Mouse (Mus musculus): ENCODE results near the gene Ppp1r1c. TPM values are rescaled to one million over a fixed set of nuclear protein-coding genes. Genes with fewer than 3 reads are reported as not detected.

The Ppp1r1c gene
- polyA plus RNA-seq, 1 experiment from 2014 or later: not detected

- 78% methylated on average over 3 of the region's 3 CpGs for WGBS
Observed at GRCm38 (mm10) chr2:79765032-79765431, 57.5 kb downstream of the Ppp1r1c start.

DNA sequence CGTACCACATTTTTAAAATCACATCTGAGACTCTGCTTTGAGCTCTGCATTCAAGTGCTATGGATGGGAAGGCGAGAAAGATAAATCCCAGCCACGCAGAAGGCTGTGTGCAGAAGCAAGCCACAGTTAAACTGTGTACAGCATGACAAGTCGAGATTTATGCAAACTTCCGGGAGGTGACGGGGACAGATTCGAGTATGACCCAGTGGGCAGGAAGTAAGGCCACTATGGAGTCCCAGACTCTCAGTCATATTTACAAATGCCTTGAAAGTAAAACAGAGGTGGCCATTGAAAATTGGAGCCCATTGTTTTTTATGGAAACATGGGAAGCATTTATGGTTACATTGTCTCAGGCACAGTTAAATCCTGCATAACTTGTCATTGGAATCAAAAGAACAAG, 58.1 kb downstream of the Ppp1r1c start:
- no peak overlapping the region for H3K9ac ChIP-seq (ENCODE audit: low read length)
- no peak overlapping the region for H3K4me2 ChIP-seq (ENCODE audit: low read length)
- H3K36me3 ChIP-seq (ENCODE audit: control insufficient read depth, insufficient read depth, low read length): no peaks in the 10 kb centered on the region
- ATAC-seq (replicated peaks; ENCODE audit: low FRiP score, low TSS enrichment, low read depth): no peak
- no peak overlapping the region for H3K27ac ChIP-seq (ENCODE audit: low read depth)
- H3K9me3 ChIP-seq (ENCODE audit: control insufficient read depth, low read length): no peaks in the 10 kb centered on the region
- H3K4me3 ChIP-seq (ENCODE audit: low read depth, low read length): no peak overlapping the region
- DNase-seq (ENCODE audit: low spot score): no peak
- WGBS: 63% methylated on average over 7 of the region's 7 CpGs
- peaks cover 5% of the 10 kb centered on the region for H3K4me1 ChIP-seq (replicated peaks; ENCODE audit: control insufficient read depth, insufficient read depth, low read length)
- H3K27me3 ChIP-seq (replicated peaks; ENCODE audit: control insufficient read depth, insufficient read depth, low read length): no peaks in the 10 kb centered on the region

More at GRCm38 (mm10) chr2:79765032-79765431, 57.5 kb downstream of the Ppp1r1c start:
- DNase-seq (ENCODE audit: low spot score) (no peak), ATAC-seq (replicated peaks; ENCODE audit: low FRiP score, low TSS enrichment, low read depth) (no peak)
- Histone ChIP-seq H3K4me1 (replicated peaks; ENCODE audit: control insufficient read depth, insufficient read depth, low read length) (peaks cover 5% of the 10 kb centered on the region), H3K4me3 (ENCODE audit: low read depth, low read length) (no peak overlapping the region), H3K9me3 (ENCODE audit: control insufficient read depth, low read length) (no peaks in the 10 kb centered on the region), H3K27ac (ENCODE audit: low read depth) (no peak overlapping the region), H3K27me3 (replicated peaks; ENCODE audit: control insufficient read depth, insufficient read depth, low read length) (no peaks in the 10 kb centered on the region), H3K4me2 (ENCODE audit: low read length) (no peak overlapping the region), H3K9ac (ENCODE audit: low read length) (no peak overlapping the region), H3K36me3 (ENCODE audit: control insufficient read depth, insufficient read depth, low read length) (no peaks in the 10 kb centered on the region)

GRCm38 (mm10) chr2:79768625-79769024, 61.0 kb downstream of the Ppp1r1c start:
- DNase-seq (ENCODE audit: low spot score) (no peak), ATAC-seq (replicated peaks; ENCODE audit: low FRiP score, low TSS enrichment, low read depth) (no peak)
- Histone ChIP-seq H3K4me3 (ENCODE audit: low read depth, low read length) (no peak overlapping the region), H3K27me3 (replicated peaks; ENCODE audit: control insufficient read depth, insufficient read depth, low read length) (no peaks in the 10 kb centered on the region), H3K9ac (ENCODE audit: low read length) (no peak overlapping the region), H3K27ac (ENCODE audit: low read depth) (0 out of 2 replicates have a peak overlapping the region, but pooled peaks have one; percentile 14), H3K4me2 (ENCODE audit: low read length) (no peak overlapping the region), H3K9me3 (ENCODE audit: control insufficient read depth, low read length) (no peaks in the 10 kb centered on the region), H3K4me1 (replicated peaks; ENCODE audit: control insufficient read depth, insufficient read depth, low read length) (peaks cover 5% of the 10 kb centered on the region), H3K36me3 (ENCODE audit: control insufficient read depth, insufficient read depth, low read length) (no peaks in the 10 kb centered on the region)
- WGBS: 57% methylated on average over 2 of the region's 2 CpGs

DNA sequence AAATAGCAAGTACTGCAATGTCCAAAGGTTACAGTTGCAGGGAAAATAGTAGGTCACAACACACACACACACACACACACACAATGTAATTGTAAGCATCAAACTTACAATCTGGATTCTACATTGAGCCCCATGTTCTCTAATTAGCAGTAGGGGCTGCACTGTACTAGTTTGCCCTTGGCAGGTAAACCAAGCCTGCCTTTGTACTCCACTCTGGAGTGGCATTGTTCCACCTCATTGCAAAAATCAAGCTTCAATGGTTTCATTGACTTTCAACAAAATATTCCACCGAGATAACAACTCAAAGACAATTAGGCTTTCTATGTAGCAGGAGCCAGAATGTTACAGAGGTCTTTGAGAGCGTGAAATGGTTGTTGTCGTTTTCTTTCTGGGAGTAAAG, 62.7 kb downstream of the Ppp1r1c start:
- WGBS: 79% methylated on average over 3 of the region's 3 CpGs
- H3K4me2 ChIP-seq (ENCODE audit: low read length): no peak overlapping the region
- no peak overlapping the region for H3K4me3 ChIP-seq (ENCODE audit: low read depth, low read length)
- H3K4me1 ChIP-seq (replicated peaks; ENCODE audit: control insufficient read depth, insufficient read depth, low read length): peaks cover 5% of the 10 kb centered on the region
- no peak for DNase-seq (ENCODE audit: low spot score)
- no peaks in the 10 kb centered on the region for H3K9me3 ChIP-seq (ENCODE audit: control insufficient read depth, low read length)
- no peak for ATAC-seq (replicated peaks; ENCODE audit: low FRiP score, low TSS enrichment, low read depth)
- no peaks in the 10 kb centered on the region for H3K27me3 ChIP-seq (replicated peaks; ENCODE audit: control insufficient read depth, insufficient read depth, low read length)
- H3K36me3 ChIP-seq (ENCODE audit: control insufficient read depth, insufficient read depth, low read length): no peaks in the 10 kb centered on the region
- no peak overlapping the region for H3K9ac ChIP-seq (ENCODE audit: low read length)
- H3K27ac ChIP-seq (ENCODE audit: low read depth): no peak overlapping the region

DNA sequence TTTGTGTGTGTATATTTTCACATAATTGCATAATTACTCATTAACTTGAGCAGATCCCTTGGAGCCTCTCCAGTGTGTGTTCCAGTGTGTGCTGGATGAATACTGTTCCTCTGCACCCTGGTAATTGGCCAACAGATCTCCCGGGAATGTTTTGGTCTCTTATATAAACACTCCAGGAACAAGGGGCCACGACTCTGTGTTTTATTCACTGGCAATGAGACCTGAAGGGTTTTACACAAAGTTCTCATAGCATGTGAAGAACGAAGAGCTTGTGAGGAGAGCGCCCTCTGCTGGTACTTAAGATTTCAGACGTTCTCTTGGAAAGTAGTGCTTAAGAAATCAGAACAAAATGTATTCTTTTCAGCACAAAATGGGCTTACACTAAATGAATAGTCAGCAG, 66.8 kb downstream of the Ppp1r1c start:
- H3K27ac ChIP-seq (ENCODE audit: low read depth): no peak overlapping the region
- DNase-seq (ENCODE audit: low spot score): peak; percentile 68
- peak; percentile 50; the same call in 1 of the 2 replicates for ATAC-seq (replicated peaks; ENCODE audit: low FRiP score, low TSS enrichment, low read depth)
- peaks cover 5% of the 10 kb centered on the region; the same call in 1 of the 2 replicates for H3K4me1 ChIP-seq (replicated peaks; ENCODE audit: control insufficient read depth, insufficient read depth, low read length)
- no peaks in the 10 kb centered on the region for H3K9me3 ChIP-seq (ENCODE audit: control insufficient read depth, low read length)
- H3K4me3 ChIP-seq (ENCODE audit: low read depth, low read length): no peak overlapping the region
- WGBS: under 1% methylated on average over 5 of the region's 5 CpGs
- H3K9ac ChIP-seq (ENCODE audit: low read length): no peak overlapping the region
- H3K36me3 ChIP-seq (ENCODE audit: control insufficient read depth, insufficient read depth, low read length): no peaks in the 10 kb centered on the region
- no peaks in the 10 kb centered on the region for H3K27me3 ChIP-seq (replicated peaks; ENCODE audit: control insufficient read depth, insufficient read depth, low read length)
- H3K4me2 ChIP-seq (ENCODE audit: low read length): no peak overlapping the region

GRCm38 (mm10) chr2:79777801-79778200, 70.2 kb downstream of the Ppp1r1c start:
- no peaks in the 10 kb centered on the region for H3K27me3 ChIP-seq (replicated peaks; ENCODE audit: control insufficient read depth, insufficient read depth, low read length)
- no peak overlapping the region for H3K27ac ChIP-seq (ENCODE audit: low read depth)
- H3K4me3 ChIP-seq (ENCODE audit: low read depth, low read length): no peak overlapping the region
- H3K9ac ChIP-seq (ENCODE audit: low read length): no peak overlapping the region
- DNase-seq (ENCODE audit: low spot score) (no peak), ATAC-seq (replicated peaks; ENCODE audit: low FRiP score, low TSS enrichment, low read depth) (no peak)
- WGBS: 75% methylated on average over 2 of the region's 2 CpGs
- H3K4me2 ChIP-seq (ENCODE audit: low read length): no peak overlapping the region
- H3K4me1 ChIP-seq (replicated peaks; ENCODE audit: control insufficient read depth, insufficient read depth, low read length): 0 out of 2 replicates have a peak, but pooled peaks cover 5% of the 10 kb centered on the region
- H3K36me3 ChIP-seq (ENCODE audit: control insufficient read depth, insufficient read depth, low read length): no peaks in the 10 kb centered on the region
- H3K9me3 ChIP-seq (ENCODE audit: control insufficient read depth, low read length): no peaks in the 10 kb centered on the region

DNA sequence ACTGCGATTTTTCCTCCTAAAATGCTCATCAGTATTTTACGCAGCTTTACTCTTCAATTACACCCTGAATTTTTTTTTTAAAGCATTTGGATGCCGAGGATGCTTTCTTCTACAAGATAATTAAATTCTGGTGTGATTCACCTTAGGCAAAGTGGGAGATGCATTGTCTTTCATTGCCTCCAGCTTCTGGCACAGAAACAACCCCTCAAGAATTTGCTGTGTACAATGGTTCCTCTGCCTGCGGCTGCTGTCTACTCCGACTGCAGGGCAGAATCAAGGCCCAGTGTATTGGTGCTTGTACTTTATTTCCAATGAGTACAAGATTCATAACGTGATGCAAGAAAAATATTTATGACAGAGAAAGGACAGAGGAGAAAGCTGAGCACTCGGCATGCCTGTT, 73.2 kb downstream of the Ppp1r1c start:
- DNase-seq (ENCODE audit: low spot score) (no peak), ATAC-seq (replicated peaks; ENCODE audit: low FRiP score, low TSS enrichment, low read depth) (no peak)
- Histone ChIP-seq H3K9ac (ENCODE audit: low read length) (no peak overlapping the region), H3K9me3 (ENCODE audit: control insufficient read depth, low read length) (no peaks in the 10 kb centered on the region), H3K27ac (ENCODE audit: low read depth) (no peak overlapping the region), H3K36me3 (ENCODE audit: control insufficient read depth, insufficient read depth, low read length) (no peaks in the 10 kb centered on the region), H3K4me1 (replicated peaks; ENCODE audit: control insufficient read depth, insufficient read depth, low read length) (peaks cover 6% of the 10 kb centered on the region), H3K4me2 (ENCODE audit: low read length) (no peak overlapping the region), H3K4me3 (ENCODE audit: low read depth, low read length) (no peak overlapping the region), H3K27me3 (replicated peaks; ENCODE audit: control insufficient read depth, insufficient read depth, low read length) (no peaks in the 10 kb centered on the region)
- WGBS: 39% methylated on average over 7 of the region's 7 CpGs

DNA sequence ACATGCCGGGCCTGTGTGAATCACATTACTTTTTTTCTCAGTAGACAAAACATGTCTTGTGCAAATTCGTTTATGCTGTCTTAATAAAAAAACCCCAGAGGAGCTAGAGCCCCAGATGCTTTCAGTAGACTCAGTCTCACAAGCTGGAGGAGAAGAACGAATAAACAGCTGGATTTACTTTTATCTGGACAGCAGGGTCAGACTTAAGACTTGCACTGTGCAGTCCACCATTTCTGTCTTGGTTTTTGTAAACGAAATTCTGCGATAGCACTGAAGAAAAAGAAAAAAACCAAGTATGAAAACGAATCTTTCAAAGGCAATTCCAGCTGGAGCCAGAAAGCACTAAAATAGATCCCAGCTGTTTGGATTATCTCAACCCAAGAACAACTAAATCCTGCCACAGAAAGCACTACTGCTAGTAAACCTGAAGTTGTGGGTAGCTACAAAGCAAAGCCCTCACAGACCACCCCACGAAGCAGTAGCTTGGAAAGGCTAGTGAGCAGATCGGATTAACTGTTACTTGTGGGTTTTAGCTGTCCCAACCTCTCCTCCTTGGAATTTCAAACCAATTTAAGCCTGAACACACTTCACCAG, 78.1 kb downstream of the Ppp1r1c start:
- Histone ChIP-seq H3K9ac (ENCODE audit: low read length) (no peak overlapping the region), H3K27ac (ENCODE audit: low read depth) (peak overlapping the region; percentile 85), H3K9me3 (ENCODE audit: control insufficient read depth, low read length) (no peaks in the 10 kb centered on the region), H3K27me3 (replicated peaks; ENCODE audit: control insufficient read depth, insufficient read depth, low read length) (no peaks in the 10 kb centered on the region), H3K4me2 (ENCODE audit: low read length) (no peak overlapping the region), H3K4me1 (replicated peaks; ENCODE audit: control insufficient read depth, insufficient read depth, low read length) (peaks cover 20% of the 10 kb centered on the region), H3K36me3 (ENCODE audit: control insufficient read depth, insufficient read depth, low read length) (no peaks in the 10 kb centered on the region), H3K4me3 (ENCODE audit: low read depth, low read length) (no peak overlapping the region)
- DNase-seq (ENCODE audit: low spot score): peak; percentile 55
- ATAC-seq (replicated peaks; ENCODE audit: low FRiP score, low TSS enrichment, low read depth): peak; percentile 53; the same call in 1 of the 2 replicates
- WGBS: 24% methylated on average over 8 of the region's 8 CpGs

DNA sequence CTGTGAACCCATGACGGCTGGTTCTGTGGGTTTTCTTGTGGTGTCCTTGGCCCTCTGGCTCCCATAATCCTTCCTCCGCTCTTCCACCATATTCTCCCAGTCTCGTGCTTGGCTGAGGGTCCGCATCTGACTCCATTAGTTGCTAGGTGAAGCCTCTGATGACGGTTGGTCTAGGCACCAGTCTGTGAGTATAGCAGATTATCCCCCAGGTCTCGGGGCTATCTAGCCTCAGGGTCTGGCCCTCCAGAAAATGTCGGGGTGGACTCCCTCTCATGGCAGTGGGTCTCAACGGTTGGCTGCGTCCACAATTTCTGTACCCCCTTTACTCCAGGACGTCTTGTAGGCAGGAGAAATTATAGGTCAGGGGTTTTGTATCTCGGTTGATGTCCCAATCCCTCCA, 78.9 kb downstream of the Ppp1r1c start:
- Histone ChIP-seq H3K27ac (ENCODE audit: low read depth) (peak overlapping the region; percentile 85), H3K4me2 (ENCODE audit: low read length) (no peak overlapping the region; the same call in 1 of the 2 replicates), H3K4me1 (replicated peaks; ENCODE audit: control insufficient read depth, insufficient read depth, low read length) (peaks cover 20% of the 10 kb centered on the region), H3K9ac (ENCODE audit: low read length) (no peak overlapping the region), H3K9me3 (ENCODE audit: control insufficient read depth, low read length) (no peaks in the 10 kb centered on the region), H3K36me3 (ENCODE audit: control insufficient read depth, insufficient read depth, low read length) (no peaks in the 10 kb centered on the region), H3K4me3 (ENCODE audit: low read depth, low read length) (no peak overlapping the region), H3K27me3 (replicated peaks; ENCODE audit: control insufficient read depth, insufficient read depth, low read length) (no peaks in the 10 kb centered on the region)
- DNase-seq (ENCODE audit: low spot score) (no peak), ATAC-seq (replicated peaks; ENCODE audit: low FRiP score, low TSS enrichment, low read depth) (no peak)
- WGBS: 81% methylated on average over 11 of the region's 11 CpGs

Measured in intestine, embryonic 14.5 days (tissue).